Mouse (Mus musculus) gastrocnemius, postnatal 4 days (tissue): ENCODE measurements around the gene Pik3ca. TPM values are rescaled to one million over a fixed set of nuclear protein-coding genes. Genes with fewer than 3 reads are reported as not detected.

ENCODE experiments used
- DNase-seq, 2 experiments: peaks; one replicate each; pipeline ENCODE4 v3.0.0; 2021 to 2022; ENCODE audit warnings: low spot score in 2 of 2, mixed read lengths in 2 of 2
- total RNA-seq, 2 experiments: library from RNA; stranded (reverse); gene quantifications; 2 replicates each; pipeline ENCODE4 v1.2.3; 2021

The Pik3ca gene
- total RNA-seq, 2 experiments from 2014 or later = 58.8 to 62.8 TPM

GRCm38 (mm10) chr3:32495856-32496710 lies 98.6 kb downstream of the Pik3ca start:
- no peak for DNase-seq

- no peak for DNase-seq
These were observed 99.2 kb downstream of the Pik3ca start for GRCm38 (mm10) chr3:32496711-32497070.

DNA sequence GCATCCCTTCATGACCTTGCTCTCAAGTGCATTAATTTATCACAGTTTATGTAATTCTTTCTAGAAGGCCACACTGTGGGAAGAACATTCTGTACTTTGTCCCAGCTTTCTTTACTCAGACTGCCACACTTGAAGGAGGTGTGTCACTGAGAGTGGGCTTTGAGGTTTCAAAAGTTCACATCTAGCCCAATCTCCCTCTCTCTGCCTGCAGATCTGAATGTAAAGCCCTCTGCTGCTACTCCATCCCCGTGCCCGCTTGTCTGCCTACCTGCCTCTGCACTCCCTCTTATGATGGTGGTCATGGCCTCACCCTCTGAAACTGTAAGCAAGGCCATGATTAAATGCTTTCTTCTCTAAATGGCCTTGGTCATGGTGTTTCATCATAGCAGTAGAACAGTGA lies 102.9 kb downstream of the Pik3ca start:
- DNase-seq = no peak

- no peak for DNase-seq
These were observed 108.4 kb downstream of the Pik3ca start for GRCm38 (mm10) chr3:32505841-32506240.

DNA sequence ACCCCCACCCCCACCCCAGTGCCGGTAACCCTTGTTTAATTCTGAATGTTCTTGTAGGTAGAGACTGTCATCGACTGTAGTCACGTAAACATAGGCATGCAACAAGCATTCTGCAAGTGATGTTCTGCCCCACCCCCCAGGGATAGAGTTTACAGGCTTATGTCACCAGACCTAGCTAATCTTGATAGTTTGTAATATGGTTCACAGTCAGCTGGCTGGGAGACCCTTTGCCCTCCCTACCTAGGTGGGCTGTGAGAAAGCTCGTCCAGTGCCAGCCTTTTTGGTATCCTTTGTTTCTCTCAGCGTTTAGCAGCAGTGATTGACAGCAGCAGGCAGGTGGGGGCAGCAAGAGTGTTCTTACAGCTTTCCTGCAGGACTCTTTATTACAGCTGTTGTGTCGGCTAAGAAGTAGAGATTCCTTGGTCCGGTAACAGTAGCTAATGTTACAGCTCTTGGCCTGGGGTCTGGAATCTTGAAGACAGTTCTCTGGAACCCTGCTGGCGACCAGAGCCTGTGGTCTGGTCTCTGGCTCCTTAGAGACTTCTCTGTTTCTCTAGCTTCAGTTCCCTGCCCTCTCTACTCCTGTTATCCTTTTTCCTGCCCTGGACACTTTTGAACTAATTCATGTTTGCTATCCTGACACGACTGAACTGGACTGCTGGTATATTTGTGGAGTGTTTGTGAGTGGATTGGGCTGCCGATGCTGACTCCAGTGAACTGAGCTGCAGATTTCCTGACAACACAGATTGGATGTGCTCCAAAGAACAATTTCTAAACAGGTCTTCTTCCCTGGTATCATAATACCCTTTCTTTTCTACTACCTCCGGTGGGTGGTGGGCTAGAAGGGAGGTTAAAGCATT lies 109.1 kb downstream of the Pik3ca start:
- no peak for DNase-seq

- peak; percentile 28 to 60 for DNase-seq
These were observed 111.3 kb downstream of the Pik3ca start for GRCm38 (mm10) chr3:32508666-32509324.

- no peak for DNase-seq
These were observed 112.3 kb downstream of the Pik3ca start, which contains the start of gene Zfp639 for GRCm38 (mm10) chr3:32509496-32510374. Zfp639 (plus strand) TSS chr3:32510259.

- peak; percentile 95 to 96 for DNase-seq
These were observed 113.1 kb downstream of the Pik3ca start for GRCm38 (mm10) chr3:32510375-32511190.

GRCm38 (mm10) chr3:32511191-32511550 lies 113.7 kb downstream of the Pik3ca start:
- no peak for DNase-seq

GRCm38 (mm10) chr3:32512686-32513284 lies 115.3 kb downstream of the Pik3ca start:
- no peak for DNase-seq

- DNase-seq = no peak
These were observed 116.1 kb downstream of the Pik3ca start for GRCm38 (mm10) chr3:32513528-32513927.

Other genes starting within 250 kb of the Pik3ca start
- 10 to 100 TPM; 12.7 to 15.5 TPM for gene Zmat3, start 31.7 kb upstream of the Pik3ca start, total RNA-seq
- under 1 TPM in 1 of 2 experiments, not detected in 1; 0.41 TPM for gene Kcnmb3, start 94.6 kb downstream of the Pik3ca start, total RNA-seq
- gene Zfp639, start 112.6 kb downstream of the Pik3ca start, total RNA-seq = 10 to 100 TPM; 28.9 to 38.0 TPM
- 100 to 1,000 TPM in 1 of 2 experiments, 10 to 100 TPM in 1; 84.5 to 115 TPM for gene Mfn1, start 131.8 kb downstream of the Pik3ca start, total RNA-seq
- gene Gnb4, start 218.9 kb downstream of the Pik3ca start, total RNA-seq = 10 to 100 TPM; 39.1 to 39.5 TPM